Mouse (Mus musculus) granulocyte monocyte progenitor cell, adult 5-6 weeks (primary cell): ENCODE results near the gene Cdk5rap1. TPM values are rescaled to one million over a fixed set of nuclear protein-coding genes. Genes with fewer than 3 reads are reported as not detected.
"Not testable (repeated sequence)": the region's sequence is repeated elsewhere in the genome, so short reads cannot be mapped to it uniquely, and the experiment has no call there.

Experiments
- ATAC-seq: replicated peaks from 2 replicates; pipeline ENCODE4 v1.8.0; 2016; ENCODE audit warnings: mild to moderate bottlenecking, moderate TSS enrichment, inconsistent platforms; ENCODE audit not compliant: poor library complexity, severe bottlenecking
- total RNA-seq, 2 experiments: library from RNA; stranded (forward) in 1 of 2; stranded (reverse) in 1 of 2; fragments of 200-712, 200-1000 nt in 1 of 2; fragments of >200 nt in 1 of 2; fragmentation: Nextera tagmentation in 1 of 2; gene quantifications; 2 replicates each; pipeline ENCODE4 v1.2.3; 2014 to 2017

The Cdk5rap1 gene
- total RNA-seq, 2 experiments from 2014 or later: 15.4 to 16.1 TPM

GRCm38 (mm10) chr2:154379103-154379502, 6.3 kb upstream of the Cdk5rap1 start:
- no peak for ATAC-seq

DNA sequence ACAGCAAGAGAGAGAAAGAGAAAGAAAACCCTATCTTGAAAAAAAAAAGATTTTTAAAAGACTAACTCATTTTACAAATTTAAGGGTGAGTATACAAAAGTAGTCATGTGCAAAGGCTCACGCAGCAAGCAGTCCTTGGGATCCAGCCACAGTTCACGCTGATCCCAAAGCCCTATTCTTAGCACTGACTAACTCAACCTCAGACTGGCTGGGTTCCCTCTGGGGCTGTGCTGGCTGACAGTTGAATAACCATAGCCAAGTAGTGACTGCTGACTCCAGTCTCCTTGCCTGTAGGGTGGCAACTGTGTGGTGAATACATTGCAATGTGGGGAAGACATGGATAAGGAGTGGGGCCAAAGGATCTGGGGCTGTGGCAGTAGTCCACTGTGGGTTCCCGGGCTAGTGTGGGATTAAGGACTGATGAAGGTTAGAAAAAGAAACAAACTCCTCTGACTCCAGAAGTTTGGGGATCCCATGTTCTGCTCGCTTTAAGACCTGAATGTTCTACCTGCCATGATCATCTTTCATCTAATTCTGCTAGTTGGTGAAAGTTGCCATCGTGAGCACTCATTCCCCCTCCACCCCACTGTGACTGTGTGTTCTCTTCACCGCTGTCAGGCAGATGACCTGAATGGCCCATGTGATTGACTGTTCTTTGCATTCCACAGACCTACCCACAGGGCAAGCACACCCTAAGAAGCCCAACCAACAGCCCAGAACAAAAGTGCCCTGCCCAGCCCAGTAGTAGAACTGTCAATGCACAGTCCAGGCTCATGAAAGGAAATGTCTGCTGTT, 2.2 kb upstream of the Cdk5rap1 start:
- ATAC-seq: no peak

DNA sequence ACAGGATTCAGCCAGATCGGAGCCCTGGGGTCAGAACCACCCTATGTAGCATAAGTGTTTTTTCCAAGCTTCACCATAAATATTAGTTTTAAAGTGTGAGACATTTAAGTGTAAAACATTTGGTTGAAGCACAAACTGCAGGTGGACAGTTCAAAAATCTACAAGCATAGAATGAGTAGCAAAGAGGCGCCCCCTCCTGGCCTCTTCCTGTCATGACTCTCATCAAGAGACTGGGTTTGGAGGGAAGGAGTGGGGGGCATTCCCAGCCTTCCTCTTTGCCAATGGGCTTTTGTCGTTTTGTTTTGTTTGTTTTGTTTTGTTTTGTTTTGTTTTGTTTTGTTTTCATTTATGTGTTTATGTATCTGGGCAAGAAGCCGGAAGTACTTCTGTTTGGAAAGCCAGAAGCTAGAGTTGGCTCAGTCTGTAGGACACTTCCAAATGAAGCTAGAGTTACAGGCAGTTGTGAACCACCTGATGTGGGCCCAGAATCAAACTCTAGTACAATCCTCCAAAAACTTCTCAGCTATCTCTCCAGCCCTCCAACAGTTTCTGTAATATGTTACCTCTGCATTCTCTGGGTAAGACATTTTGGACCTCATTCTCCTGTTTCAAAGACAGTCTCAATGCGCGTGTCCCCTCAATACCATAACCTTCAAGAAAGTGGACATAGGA, 1.3 kb upstream of the Cdk5rap1 start:
- ATAC-seq: peak; percentile 36; the same call in 1 of the 2 replicates

DNA sequence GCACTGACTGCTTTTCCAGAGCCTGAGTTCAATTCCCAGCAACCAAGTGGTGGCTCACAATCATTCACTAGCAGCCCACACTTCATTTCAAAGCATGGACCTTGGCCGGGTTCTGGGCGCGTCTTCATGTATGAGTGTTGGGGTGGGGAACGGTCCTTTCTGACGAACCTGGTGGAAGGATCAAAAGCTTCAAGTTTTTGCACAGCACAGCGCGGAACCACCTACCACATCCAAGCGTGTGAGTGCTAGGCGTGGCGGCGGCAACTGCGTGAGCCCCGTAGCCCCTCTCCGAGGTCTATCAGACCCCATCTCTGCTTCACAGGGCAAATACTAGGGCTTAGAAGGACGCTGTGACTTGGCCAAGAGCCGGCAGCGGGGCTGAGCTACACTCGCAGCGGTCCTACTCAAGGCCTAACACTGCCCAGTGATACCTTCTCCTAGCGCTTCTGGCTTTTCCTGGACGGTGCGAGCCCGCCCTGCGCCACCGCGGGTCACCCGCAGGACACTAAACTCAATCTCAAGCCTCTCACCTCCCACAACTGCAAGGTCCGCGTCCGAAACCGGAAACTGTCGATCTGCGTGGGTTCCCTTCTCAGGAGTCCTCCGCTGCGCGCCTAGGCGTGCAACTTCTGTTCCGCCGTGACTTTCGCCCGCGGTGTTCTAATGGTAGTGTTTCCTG, 520 bp downstream of the Cdk5rap1 start:
- peak; percentile 87 for ATAC-seq

- ATAC-seq: no peak
Measured at GRCm38 (mm10) chr2:154367510-154367909, 5.3 kb downstream of the Cdk5rap1 start.

GRCm38 (mm10) chr2:154354000-154354425, 18.8 kb downstream of the Cdk5rap1 start:
- not testable (repeated sequence) for ATAC-seq

DNA sequence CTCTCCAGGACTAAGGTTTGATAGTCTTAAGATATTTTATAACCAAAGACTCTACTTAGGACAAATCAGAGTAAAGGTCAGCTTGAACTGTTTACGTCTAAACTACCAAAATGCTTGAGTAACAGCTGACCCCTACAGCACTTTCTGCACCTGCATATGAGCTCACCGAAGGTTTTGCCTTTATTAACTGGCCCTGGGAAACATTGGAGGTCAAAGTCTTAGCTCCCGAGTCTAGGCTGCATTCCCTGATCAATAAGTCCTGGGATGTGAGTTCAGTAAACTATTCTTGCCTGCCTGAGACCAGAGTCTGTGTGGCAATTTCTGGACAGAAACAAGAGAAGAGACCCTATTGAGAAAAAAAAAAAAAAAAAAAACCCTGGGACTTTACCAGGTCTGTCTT, 24.7 kb downstream of the Cdk5rap1 start:
- no peak for ATAC-seq

DNA sequence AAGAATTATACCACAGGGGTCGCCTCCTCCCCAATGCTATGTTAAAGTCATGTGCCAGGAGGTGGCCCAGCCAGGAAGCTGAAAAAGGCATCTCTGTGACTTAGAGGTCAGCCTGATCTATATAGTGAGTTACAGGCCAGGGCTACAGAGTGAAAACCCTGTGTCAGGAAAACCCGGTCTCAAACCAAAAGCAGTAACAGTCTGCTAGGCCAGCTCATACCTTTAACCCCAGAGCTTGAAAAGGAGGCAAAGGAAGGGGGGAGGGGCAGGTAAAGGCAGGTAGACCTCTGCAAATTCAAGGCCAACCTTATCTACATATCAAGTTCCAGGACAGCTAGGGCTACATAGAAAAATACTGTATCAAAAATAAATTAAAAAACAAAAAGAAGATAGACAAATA, 33.5 kb downstream of the Cdk5rap1 start:
- no peak for ATAC-seq

DNA sequence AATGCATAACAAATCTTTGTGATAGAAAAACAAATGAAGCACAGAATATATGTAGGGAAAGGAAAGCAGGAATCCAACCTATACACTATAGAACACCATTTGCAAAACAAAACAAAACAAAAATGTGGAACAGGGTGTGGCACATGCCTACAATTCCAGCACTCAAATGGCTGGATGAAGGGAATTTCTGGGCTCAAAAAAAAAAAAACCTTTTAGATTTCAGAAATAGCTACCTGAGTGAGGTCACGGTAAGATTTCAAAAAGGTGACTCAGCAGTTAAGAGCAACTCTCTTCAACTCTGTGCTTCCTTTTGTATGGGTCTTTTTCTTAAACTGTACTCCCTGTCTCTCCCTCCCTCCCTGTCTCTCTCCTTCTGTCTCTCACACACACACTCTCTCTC, 34.6 kb downstream of the Cdk5rap1 start:
- no peak for ATAC-seq

DNA sequence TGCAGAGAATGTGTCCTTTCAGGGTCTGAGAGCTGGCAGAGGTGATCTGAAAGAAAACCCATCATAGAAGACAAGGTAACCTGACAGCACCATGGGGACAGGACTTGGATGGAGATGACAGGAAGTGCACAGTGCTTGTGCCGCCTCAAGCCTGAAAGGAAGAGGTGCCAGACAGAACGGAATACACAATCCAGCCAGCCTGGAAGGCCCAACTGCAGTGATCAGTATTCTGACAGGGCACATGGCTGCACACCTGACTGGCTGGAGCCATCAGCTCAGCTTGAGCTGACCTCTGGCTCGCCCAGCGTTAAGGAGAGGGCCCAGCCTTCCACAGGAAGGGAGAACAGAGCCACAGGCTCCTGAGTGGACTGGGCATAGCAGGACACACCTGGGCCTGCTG, 37.2 kb downstream of the Cdk5rap1 start:
- no peak for ATAC-seq

DNA sequence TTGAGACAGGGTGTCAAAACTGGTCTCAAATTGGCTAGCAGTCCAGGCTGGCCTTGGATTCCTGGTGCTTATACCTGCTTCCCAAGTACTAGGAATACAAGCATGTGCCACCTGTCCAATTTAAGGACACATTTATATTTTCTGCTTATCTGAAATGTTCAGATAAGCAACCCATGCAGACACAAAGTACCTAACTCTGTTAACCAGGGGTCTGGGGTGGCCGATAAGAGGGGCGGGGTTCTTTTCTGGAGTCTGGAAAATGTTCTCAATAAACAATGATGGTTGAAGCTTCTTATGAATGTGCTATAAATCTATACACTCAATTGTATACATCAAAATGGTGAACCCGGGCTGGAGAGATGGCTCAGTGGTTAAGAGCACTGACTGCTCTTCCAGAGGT, 46.0 kb downstream of the Cdk5rap1 start:
- no peak for ATAC-seq

DNA sequence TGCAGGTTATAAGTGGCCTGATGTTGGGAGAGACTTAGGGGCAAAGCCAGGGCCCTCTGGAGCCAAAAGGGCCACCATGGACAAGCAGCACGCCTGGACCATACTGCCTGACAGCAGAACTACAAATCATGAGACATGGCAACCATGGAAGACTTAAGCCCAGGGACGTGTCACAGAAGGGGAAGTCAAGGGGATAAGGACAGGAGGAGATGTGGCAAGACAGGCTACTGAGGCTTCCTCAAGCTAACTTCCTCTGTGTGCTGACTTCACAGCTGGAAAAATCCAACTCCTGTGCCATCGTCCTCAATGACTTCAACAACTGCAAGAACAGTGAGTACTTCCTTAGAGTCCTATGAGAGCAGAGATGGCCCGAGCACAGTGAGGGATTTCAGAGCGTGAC, 59.0 kb downstream of the Cdk5rap1 start:
- peak; percentile 99 for ATAC-seq

GRCm38 (mm10) chr2:154306927-154307326, 65.9 kb downstream of the Cdk5rap1 start, which contains the start of gene Bpifb9b:
TSS of gene Bpifb9b (plus strand) at chr2:154307227.
- not testable (repeated sequence) for ATAC-seq

DNA sequence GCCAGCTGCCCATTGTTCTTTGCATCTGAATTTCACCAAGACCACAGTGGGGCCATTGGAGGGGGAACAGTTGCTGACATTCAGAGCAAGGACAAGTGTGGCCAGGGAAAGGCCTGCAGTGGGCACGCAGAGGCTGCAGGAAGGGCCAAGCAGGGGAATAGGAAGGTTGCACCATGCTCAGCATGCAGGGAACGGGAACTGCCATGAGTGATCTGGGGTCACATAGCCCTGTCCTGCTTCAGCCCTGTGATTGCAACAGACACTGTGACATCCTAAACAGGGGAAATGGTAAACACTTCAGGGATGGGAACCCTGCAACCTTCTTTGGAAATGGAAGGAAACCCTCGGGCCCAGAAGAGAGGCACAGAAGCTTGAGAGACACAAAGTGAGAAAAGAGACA, 68.2 kb downstream of the Cdk5rap1 start:
- ATAC-seq: peak; percentile 83

- no peak for ATAC-seq
Measured at GRCm38 (mm10) chr2:154301763-154302162, 71.0 kb downstream of the Cdk5rap1 start.

- ATAC-seq: peak; percentile 96
Measured at GRCm38 (mm10) chr2:154300496-154300895, 72.3 kb downstream of the Cdk5rap1 start.

DNA sequence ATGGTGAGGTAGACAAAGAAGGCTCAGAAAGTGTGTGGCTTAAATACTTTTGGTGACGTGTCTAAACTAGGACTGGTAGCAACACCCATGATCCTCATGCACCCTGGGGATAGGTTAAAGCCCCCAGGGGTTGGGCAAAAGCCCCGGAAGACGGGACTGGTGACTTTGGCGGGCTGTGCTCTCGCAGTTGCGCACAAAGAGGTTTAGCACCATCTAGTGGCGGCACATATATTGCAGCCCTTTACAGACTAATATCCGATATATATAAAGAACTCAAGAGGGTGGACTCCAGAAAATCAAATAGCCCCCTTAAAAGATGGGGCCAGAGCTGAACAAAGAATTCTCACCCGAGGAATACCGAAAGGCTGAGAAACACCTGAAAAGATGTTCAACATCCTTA, 78.1 kb downstream of the Cdk5rap1 start:
- peak; percentile 50; the same call in 1 of the 2 replicates for ATAC-seq

GRCm38 (mm10) chr2:154292833-154293232, 80.0 kb downstream of the Cdk5rap1 start:
- no peak; the same call in 1 of the 2 replicates for ATAC-seq

- ATAC-seq: not testable (repeated sequence)
Measured at GRCm38 (mm10) chr2:154291866-154292265, 80.9 kb downstream of the Cdk5rap1 start.
